Mouse (Mus musculus): ENCODE results near the gene R3hdml.
"Not testable (repeated sequence)": the region's sequence is repeated elsewhere in the genome, so short reads cannot be mapped to it uniquely, and the experiment has no call there.

R3hdml gene

DNA sequence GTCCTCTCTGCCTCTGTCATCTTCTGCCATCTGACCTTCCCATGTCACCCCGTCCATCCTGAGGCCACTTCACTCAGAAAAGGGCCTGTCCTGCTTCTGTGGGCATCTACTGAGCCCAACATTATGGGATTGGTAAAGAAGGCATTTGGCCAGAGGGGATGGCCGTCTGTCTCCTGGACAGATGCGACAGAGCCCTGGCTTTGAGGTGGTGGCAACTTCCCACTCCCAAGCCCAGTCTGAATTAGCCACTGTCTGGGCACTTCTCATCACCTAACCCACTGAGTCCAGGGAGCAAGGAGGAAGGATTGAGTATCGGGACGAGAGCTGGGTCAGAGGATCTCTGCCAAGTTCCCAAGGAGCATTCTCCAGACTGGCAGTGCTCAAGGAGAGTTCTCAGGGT lies at the start of gene R3hdml:
Gene R3hdml (plus strand): TSS at position 301 of the 400 bp plus-strand sequence.
- no peak for DNase-seq (ENCODE audit: low read depth, low spot score)

DNA sequence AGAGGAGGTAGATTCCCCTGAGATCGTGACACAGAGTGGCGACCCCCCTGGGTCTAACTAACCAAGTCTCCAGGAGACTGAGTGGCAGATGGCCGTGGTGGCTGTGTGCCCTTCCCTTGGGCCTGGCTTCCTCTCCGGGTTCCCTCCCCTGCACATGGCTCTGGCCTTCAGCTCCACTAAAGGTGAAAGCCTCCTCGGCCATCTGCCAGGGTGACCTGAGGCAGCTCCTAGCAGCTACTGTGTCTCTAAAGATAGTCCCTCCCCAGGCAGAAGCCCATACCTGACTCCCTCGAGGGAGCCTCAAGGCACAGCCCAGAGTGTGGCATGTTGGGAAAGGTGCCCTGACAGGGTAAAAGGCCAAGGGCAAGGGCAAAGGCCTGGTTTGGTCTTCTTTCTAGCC lies 48.6 kb upstream of the R3hdml start:
- no peak for DNase-seq (ENCODE audit: low read depth, low spot score)

DNA sequence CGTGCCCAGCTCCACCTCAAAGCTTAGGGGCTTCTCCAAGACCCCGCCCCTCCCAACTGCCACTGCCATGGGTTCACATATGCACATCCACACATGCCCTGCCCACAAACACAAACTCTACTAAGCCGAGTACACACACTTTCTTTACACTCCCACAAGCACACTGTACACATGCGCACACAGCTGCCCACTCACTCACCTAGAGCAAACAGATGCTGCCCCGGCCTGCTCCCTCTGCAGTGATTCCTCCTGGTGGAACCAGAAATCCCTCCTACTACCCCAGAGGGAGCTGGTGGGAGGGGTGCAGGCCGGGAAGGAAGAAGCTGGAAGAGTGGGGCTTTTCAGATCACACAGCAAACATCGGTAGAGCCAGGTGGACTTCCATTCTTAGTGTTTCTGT lies 48.1 kb upstream of the R3hdml start:
- DNase-seq (ENCODE audit: low read depth, low spot score), result no peak

DNA sequence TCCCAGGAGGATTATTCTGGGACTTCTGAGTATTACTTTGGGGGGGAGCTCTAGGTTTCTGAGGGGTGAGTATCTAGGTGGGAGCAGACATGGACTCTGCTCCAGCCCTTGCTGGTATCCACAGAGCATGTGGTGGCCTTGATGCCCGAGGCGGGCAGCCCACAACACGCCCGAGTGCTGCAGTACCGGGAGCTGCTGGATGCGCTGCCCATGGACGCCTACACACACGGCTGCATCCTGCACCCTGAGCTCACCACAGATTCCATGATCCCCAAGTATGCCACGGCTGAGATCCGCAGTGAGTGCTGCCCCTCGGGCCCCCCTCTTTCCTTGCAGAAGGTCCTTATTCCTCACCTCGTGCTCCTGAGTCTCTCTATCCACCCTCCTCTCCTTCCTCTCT lies 44.7 kb upstream of the R3hdml start:
- DNase-seq (ENCODE audit: low read depth, low spot score), result no peak

DNA sequence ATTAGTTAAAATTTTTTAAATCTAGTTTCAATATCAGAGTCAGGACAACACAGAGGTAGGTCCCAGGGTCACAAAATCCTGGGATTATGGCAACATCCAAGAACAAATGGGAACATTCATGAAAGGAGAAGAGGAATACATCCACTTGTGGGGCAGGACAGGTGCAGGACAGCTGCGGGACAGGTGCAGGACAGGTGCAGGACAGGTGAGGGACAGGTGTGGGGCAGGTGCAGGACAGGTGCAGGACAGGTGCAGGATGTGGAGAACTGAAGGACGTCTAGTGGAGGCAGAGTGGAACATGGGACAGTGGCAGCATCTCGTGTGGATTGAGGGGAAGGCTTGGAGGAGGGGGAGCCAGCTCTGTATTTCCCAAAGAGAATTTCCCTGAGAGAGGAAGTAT lies 42.8 kb upstream of the R3hdml start:
- no peak for DNase-seq (ENCODE audit: low read depth, low spot score)

DNA sequence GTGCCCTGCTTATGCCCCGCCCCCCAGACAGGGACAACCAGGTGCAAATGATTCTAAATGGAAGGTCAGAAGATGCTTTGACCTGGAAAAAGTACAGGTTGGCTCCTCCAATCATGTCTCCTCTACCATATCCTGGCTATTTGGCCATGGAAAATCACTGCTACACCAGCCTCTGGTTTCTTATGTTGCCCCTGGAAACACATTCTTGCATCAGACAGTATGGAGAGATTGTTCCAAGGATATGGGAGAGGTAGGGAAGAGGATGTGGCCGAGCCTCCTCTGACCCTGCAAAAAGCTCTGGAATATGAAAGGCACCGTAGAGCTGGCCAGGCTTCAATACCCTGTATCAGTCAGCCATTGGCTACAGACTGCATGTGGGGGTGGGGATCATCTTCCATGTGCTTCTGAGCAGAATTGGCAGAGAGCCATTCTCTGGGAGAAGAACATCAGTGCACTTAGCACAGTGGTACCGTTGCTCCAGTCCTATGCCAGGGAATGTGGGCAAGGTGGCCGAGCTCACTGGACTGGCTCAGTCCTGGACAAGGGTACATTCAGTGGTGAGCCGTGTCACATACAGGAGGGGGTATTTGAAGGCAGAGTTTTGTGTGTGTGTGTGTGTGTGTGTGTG lies 41.3 kb upstream of the R3hdml start:
- no peak for DNase-seq (ENCODE audit: low read depth, low spot score)

DNA sequence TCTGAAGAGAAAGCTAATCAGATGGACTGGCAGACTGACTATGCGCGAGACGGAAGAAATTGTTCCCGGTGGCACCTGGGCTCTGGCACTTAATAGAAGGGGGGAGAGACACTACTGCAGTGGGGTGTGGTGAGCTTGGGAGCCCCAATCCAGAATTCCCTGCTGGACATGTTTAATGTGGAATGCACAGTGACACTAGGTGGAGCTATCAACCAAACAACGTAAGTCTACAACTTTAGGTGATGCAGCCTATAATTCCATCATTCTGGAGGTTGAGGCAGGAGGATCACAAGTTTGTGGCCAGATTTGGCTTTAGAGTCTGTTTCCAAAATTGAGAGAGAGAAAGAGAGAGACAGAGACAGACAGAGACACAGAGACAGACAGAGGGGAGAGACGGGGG lies 39.4 kb upstream of the R3hdml start:
- no peak for DNase-seq (ENCODE audit: low read depth, low spot score)

DNA sequence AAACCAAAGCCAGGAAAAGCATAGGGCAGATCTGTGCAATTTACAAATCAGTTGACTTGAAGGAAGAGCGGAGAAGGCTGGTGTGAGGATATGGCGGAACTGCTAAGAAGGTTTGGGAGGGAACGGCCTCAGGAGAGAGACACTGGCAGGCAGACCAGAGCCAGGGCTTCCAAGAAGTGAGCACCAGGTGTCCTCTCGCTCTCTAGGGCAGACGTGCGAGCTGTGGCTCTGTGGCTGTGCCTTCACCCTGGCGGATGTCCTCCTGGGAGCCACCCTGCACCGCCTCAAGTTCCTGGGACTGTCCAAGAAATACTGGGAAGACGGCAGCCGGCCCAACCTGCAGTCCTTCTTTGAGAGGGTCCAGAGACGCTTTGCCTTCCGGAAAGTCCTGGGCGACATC lies 38.7 kb upstream of the R3hdml start:
- no peak for DNase-seq (ENCODE audit: low read depth, low spot score)

DNA sequence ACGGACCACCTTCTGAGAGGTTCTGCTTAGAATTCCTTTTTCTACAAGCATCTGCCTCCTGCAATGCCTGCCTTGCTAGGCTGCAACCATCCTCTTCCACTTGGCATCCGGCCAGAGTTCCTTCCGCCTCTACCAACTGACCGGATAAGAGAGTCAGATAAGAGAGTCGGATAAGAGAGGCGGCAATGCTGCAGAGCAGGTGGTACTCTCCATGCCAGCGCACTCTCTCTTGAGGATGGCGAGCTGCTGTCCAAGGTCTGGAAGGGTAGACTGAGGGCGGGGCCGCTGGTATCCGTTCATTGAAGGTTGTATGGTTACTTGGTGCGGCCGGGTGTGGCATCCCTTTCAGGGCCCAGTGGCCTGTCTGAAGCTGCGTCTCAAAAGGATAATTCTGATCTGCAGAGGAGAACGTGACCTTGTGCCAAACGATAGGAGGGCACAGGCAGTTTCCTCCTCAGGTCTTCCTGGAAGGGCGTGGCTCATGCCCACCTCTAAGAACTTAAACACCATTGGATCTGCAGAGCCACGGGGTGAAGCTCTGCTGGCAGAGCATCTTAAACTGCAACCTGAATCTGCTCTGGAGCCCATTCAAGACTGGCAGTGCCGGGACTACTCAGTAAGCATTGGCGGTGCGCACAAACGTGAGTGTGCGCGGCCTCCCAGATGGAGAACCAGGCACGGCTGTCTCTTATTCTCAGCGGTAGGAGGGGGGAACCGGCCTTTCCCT lies 33.4 kb upstream of the R3hdml start:
- DNase-seq (ENCODE audit: low read depth, low spot score), result no peak

DNA sequence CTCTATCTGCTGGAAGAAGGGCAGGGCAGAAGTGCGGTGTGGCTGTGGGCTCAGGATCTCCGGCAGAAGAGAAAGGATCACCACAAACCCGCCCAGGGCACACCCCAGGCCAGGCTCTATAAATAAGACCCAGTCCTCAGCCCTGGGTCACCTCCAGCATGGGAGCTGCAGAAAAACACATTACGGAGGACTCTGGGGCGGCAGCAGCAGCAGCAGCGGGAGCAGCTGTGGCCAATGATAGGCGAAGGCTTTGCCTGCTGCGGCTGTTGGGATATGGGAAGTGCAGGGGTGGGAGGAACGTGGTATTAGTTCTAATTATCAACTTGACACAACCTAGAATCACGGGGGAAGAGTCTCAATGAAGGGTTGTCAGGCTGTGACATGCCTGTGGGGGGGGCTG lies 32.7 kb upstream of the R3hdml start:
- no peak for DNase-seq (ENCODE audit: low read depth, low spot score)

DNA sequence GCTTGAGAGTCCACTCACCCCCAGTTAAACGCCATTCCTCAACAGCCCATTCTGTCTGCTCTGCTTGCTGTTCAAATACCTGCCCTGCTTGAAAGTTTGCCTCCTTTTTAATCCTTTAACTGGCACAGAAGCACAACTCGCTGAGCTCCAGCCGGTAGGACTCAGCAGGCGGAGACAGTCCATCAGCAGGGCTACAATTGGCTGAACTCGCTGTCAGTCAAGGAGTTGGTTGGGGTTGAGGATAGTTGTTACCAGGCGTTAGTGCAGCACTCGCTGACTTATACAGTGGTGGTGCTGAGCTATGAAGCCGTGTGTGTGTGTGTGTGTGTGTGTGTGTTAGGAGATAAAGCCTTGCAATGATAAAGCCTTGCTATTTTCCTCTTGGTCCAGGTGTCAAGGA lies 31.5 kb upstream of the R3hdml start:
- DNase-seq (ENCODE audit: low read depth, low spot score), result no peak

DNA sequence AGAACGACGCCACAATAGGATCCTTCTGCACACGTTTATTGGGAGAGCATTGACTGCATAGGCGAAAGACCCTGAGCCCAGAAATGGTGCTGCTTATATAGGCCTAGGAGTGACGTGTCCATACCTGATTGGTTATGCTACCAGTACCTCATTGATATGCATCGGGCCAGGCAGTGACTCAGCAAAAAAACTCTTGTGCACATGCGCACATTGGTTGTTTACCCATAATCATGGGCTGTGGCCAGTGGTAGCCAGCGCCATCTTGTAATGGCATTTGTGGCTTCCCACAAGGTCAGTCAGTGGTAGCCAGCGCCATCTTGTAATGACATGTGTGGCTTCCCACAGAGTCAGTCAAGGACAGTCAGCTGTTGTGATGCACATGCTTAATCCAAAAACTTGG lies 30.8 kb upstream of the R3hdml start:
- not testable (repeated sequence) for DNase-seq (ENCODE audit: low read depth, low spot score)

DNA sequence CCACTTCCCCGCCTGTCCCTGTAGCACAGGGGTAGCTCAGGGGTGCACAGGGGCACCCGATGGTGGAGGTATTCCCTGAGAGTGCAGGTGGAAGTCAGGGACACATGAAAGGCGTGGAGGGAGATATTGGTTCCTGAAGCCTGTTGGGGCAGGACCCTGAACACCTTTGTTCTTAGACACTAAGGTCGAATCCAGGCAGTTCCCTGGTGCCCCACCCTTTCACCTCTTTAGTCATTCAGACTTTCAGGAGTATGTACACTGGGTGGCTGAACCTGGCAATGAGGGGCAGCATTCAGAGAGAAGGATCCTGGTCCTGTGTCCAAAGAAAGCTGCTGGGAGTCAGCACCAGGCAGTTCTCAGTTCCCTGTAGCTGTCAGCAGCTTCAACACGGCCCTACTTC lies 29.7 kb upstream of the R3hdml start:
- no peak for DNase-seq (ENCODE audit: low read depth, low spot score)

DNA sequence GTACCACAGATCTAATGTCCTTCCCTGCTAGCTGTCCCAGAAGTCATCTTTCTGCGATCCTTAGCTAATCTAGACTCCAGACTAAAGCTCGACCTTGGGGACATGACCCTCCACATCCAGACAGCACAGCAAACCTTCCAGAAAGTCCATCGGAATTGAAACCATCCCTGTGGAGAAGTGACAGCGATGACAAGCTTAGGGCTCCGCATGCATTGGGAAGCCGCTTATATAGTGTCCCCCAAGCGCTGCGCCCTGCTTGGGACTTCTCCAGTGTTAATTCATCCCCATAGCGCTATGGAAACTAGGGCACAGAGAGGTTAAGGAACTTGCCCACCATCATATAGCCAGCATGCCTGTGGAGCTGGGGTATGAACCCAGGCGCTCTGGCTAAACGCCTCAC lies 29.3 kb upstream of the R3hdml start:
- no peak for DNase-seq (ENCODE audit: low read depth, low spot score)

DNA sequence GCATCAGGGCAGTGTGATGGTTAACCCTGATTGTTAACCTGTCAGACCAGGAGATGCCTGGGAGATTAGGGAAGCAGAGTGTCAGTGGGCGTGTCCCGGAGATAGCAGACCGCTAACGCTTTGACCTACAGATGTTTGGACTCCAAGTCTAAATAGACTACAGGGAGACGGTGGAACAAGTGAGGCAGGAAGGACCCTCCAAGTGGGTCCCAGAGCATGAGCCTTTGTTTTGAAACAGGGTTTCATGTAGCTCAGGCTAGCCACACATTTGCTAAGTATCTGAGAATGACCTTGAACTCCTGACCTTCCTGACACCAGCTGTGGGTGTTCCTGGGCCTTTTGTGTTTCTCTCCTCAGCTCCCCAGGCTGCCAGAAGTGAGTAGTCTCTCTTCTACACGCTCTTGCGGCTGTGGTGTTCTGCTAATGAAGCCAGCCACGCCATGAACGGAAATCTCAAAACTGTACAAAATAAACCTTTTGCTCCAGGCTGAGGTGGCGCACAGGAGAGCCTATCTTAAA lies 28.8 kb upstream of the R3hdml start:
- DNase-seq (ENCODE audit: low read depth, low spot score), result peak; percentile 61

DNA sequence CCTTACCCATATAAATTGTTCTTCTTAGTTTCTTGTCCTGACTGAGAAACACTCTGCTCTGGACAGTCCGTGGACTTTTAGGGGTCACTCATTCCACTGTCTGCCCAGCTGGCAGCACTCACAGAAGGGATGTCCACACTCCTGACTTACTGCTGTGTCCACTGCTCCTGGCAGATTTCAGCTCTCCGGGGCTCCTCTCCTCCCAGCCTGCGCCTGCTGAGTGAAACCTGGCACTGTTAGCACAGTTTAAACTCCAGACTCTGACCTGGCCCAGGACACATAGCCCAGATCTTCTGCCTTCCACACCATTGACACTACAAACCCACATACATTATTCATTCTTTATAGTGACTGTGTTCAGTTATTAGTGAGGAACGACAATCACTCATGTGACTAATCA lies 28.1 kb upstream of the R3hdml start:
- DNase-seq (ENCODE audit: low read depth, low spot score), result no peak

DNA sequence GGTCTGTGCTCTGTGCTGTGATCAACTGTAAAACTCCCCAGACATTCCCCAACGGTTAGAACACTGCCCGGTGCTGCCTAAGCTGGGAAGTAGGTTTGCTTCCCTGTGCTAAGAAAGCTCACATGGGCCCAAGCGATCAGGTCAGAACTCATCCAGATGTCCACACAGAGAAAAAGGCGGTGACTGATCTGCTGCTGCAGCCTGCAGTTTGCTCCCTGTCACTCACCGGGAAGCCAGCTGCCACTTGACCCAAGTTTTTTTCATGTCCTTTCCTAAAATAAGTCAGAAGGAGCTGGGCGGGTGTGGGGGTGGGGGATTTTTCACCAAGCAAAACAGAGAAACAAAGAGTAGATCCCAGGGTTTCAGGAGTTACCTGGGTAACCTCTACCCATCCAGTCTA lies 27.6 kb upstream of the R3hdml start:
- no peak for DNase-seq (ENCODE audit: low read depth, low spot score)

DNA sequence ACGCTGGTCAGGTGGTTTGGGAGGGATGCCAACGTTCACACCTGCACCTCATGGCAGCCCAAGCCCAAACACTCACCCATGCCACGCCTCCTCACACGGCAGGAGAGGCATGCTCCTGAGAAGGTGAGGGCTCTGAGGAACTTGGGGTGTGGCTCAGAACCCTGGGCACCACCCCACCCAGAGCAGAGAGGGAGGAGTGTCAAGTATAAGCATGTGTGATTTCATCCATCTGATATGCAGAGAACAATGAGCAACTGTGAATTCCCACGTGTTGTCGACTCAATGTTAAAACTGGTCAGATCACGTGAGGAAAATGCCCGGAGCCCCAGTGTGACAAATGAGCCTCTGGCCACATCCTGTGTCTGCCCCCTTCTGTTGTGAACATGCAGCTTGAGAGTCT lies 25.3 kb upstream of the R3hdml start:
- DNase-seq (ENCODE audit: low read depth, low spot score), result no peak

DNA sequence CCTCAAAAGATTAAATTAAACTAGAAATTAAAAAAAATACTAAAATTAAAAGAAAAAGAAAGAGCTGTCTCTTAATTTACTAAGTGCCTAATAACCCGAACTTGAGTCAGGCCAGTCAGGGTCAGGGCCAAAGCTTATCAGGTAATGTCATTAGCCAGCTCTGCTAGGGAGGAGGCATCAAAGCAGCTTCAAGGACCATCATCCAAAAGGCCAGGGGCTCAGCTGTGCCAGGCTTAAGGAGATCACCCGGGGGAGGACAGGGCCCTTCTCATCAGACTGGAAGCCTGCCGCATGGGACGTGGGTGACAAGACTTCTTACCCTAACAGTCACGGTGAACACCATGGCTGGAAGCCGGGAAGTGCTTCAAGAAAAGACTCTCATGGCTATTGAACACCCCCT lies 24.5 kb upstream of the R3hdml start:
- no peak for DNase-seq (ENCODE audit: low read depth, low spot score)

DNA sequence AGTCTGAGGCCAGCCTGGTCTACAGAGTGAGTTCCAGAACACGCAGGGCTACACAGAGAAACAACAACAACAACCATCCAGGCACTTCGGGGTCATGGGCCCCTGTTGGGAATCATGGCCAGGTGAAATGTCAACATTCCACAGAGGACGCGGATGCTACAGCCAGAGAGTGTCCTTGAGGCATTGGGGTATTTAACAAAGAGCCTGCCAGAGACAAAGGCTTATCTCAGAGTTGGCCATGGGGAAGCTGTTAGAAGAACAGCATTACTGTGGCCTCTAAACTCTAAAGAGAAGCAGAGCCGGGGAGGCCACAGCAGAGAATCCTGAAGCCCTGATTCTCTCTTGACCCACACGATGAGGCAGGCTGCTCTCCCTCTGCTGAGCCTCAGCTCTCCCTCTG lies 23.3 kb upstream of the R3hdml start:
- no peak for DNase-seq (ENCODE audit: low read depth, low spot score)

DNA sequence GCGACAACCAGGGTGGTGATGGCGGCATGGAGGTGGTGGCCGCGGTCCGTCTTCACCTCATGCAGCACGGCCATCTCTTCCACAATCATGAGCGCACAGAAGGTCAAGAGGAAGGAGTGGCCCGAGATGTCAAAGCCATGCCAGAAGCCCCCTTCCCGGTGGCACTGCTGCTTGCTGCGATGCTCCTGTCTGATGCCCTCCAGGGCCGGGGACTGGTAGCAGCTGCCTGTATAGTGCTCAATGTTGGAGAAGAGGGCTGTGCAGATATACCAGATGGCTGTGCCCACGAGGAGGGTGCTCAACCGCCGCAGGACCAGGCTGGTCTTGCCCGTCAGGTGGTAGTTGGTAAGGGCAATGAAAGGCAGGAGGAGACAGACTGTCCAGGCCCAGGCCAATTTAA lies 22.4 kb upstream of the R3hdml start:
- DNase-seq (ENCODE audit: low read depth, low spot score), result no peak

DNA sequence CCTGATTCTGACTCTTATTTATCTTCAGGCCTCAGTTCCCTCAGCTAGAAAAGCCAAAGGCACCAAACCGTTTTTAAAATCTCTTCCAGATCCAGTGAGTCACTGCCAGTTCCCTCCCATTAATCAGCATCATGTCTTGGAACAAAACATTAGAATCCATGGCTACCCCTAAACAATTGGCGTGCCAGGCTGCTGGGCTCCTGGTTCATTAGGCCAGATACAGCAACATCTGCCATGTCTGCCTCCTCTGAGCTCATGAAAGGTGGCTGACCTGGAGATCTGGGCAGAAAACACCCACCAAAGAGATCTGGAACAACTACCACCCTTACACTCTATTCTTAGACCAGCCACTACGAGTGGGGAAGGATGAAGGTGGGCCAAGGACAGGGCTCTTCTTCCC lies 21.0 kb upstream of the R3hdml start:
- DNase-seq (ENCODE audit: low read depth, low spot score), result no peak

DNA sequence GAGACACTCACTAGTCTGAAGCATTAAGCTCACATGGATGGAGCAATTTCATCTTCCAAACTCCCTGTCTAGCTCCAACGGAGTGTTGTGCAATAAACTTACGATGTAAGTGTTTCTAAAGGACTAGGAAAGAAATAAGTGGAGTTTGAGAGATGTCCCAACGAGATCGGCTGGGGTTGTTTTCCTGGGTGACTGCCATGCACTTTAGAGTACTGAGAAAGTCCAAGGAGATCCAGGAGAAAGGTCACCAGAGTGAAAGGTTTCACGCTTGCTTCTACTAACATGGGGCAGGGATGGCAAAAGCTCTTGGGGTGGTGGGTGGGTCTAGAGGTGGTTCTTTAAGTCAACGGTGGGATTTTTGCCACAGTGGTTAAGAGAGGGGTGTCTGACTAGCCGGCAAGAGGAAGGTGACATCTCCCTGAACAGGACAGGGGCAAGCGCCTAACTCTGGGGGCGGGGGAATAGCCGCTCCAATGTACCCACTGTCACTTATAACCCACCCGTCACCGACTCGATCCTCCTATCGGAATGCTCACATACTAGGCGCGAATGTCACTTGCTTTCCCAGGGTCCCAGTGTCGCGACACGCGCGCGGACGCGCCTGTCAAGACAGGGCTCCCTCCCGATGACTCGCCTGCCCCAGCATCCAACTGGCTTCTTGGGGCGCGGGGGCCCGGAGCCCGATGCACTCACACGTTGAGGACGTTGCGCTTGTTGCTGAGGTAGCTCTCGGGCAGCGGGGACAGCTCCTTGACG lies 20.2 kb upstream of the R3hdml start:
- DNase-seq (ENCODE audit: low read depth, low spot score), result no peak
